Mouse (Mus musculus) limb, embryonic 14.5 days (tissue): ENCODE results near the gene Tex38. TPM values are rescaled to one million over a fixed set of nuclear protein-coding genes. Genes with fewer than 3 reads are reported as not detected.

Experiments
- ATAC-seq: fragments of 200-750 bp; cut with Nextera tagmentation; 2 replicates; pipeline ENCODE4 v1.8.0; 2017; ENCODE audit warnings: low read depth, moderate number of reproducible peaks, moderate TSS enrichment; ENCODE audit not compliant: low FRiP score
- DNase-seq: peaks from one replicate; pipeline ENCODE4 v3.0.0-alpha.2; 2015; ENCODE audit warnings: low spot score
- H3K27ac ChIP-seq: fragments of 300-500 bp; sonication (generic); replicated peaks from 2 replicates; pipeline ENCODE4 v1.5.1; 2014; ENCODE audit warnings: low read depth, mild to moderate bottlenecking, low read length, moderate library complexity, mixed read lengths
- H3K27me3 ChIP-seq: fragments of 300-500 bp; sonication (generic); 2 replicates; pipeline ENCODE4 v1.6.1; 2014; ENCODE audit warnings: low read length, mixed read lengths; ENCODE audit not compliant: control insufficient read depth, insufficient read depth
- H3K36me3 ChIP-seq: fragments of 300-500 bp; sonication (generic); 2 replicates; pipeline ENCODE4 v1.6.1; 2014; ENCODE audit warnings: mild to moderate bottlenecking, low read length, moderate library complexity, mixed read lengths; ENCODE audit not compliant: control insufficient read depth, insufficient read depth
- H3K4me1 ChIP-seq: fragments of 300-500 bp; sonication (generic); 2 replicates; pipeline ENCODE4 v1.6.1; 2014; ENCODE audit warnings: antibody characterized with exemption, low read length, mixed read lengths; ENCODE audit not compliant: control insufficient read depth, insufficient read depth
- H3K4me2 ChIP-seq: fragments of 300-500 bp; sonication (generic); replicated peaks from 2 replicates; pipeline ENCODE4 v1.6.1; 2014; ENCODE audit warnings: low read depth, mild to moderate bottlenecking, low read length, moderate library complexity; ENCODE audit not compliant: severe bottlenecking
- H3K4me3 ChIP-seq: fragments of 300-500 bp; sonication (generic); replicated peaks from 2 replicates; pipeline ENCODE4 v1.5.1; 2014; ENCODE audit warnings: low read length
- H3K9ac ChIP-seq: fragments of 300-500 bp; sonication (generic); 2 replicates; pipeline ENCODE4 v1.6.1; 2014; ENCODE audit warnings: mild to moderate bottlenecking, low read depth, low read length, moderate library complexity; ENCODE audit not compliant: severe bottlenecking
- H3K9me3 ChIP-seq: fragments of 300-500 bp; sonication (generic); 2 replicates; pipeline ENCODE4 v1.6.1; 2016; ENCODE audit warnings: low read length; ENCODE audit not compliant: control insufficient read depth
- POLR2A ChIP-seq: fragments of 200-500 bp; IDR thresholded peaks from 2 replicates; pipeline ENCODE4 v1.8.0; 2012; ENCODE audit warnings: inconsistent platforms, mild to moderate bottlenecking, moderate library complexity, borderline replicate concordance; ENCODE audit not compliant: insufficient read depth, insufficient read length; ENCODE audit errors: extremely low read depth
- WGBS: fragments of 180-500 bp; shearing (Covaris S2); extraction: QIAGEN DNeasy Blood & Tissue Kit; methylation state at CpG from one replicate; pipeline ENCODE4 v1.1.7; 2014; 5-methylcytosine and 5-hydroxymethylcytosine counted together
- polyA plus RNA-seq, 2 experiments: library from polyadenylated mRNA; depleted of rRNA in 1 of 2; stranded (reverse) in 1 of 2; unstranded in 1 of 2; fragments of >200 nt; fragmentation: Nextera tagmentation in 1 of 2; extraction: Ambion mirVana in 1 of 2; gene quantifications; 2 replicates each; pipeline versions ENCODE4 v1.2.1 to v1.2.3; 2012 to 2014

Tex38 gene
- polyA plus RNA-seq, 2 experiments = 0.32 to 0.50 TPM

- no peak for DNase-seq
- Histone ChIP-seq H3K9me3 (no peaks in the 10 kb centered on the region), H3K27ac (no peak overlapping the region), H3K4me1 (peaks cover 5% of the 10 kb centered on the region), H3K36me3 (no peaks in the 10 kb centered on the region), H3K27me3 (no peaks in the 10 kb centered on the region), H3K9ac (no peak overlapping the region), H3K4me2 (no peak overlapping the region), H3K4me3 (no peak overlapping the region)
- TF ChIP-seq POLR2A = no peak
- no peak for ATAC-seq
- 86% methylated on average over 2 of the region's 2 CpGs for WGBS
Measured at GRCm38 (mm10) chr4:115825271-115825670, 44.5 kb upstream of the Tex38 start.

GRCm38 (mm10) chr4:115824178-115824577 lies 43.4 kb upstream of the Tex38 start:
- H3K27ac ChIP-seq = no peak overlapping the region
- H3K27me3 ChIP-seq = no peaks in the 10 kb centered on the region
- no peaks in the 10 kb centered on the region for H3K9me3 ChIP-seq
- no peaks in the 10 kb centered on the region for H3K36me3 ChIP-seq
- 64% methylated on average over 2 of the region's 2 CpGs for WGBS
- peaks cover 5% of the 10 kb centered on the region for H3K4me1 ChIP-seq
- ATAC-seq (no peak), DNase-seq (no peak)
- TF ChIP-seq POLR2A = no peak
- no peak overlapping the region for H3K9ac ChIP-seq
- no peak overlapping the region for H3K4me3 ChIP-seq
- H3K4me2 ChIP-seq = no peak overlapping the region

DNA sequence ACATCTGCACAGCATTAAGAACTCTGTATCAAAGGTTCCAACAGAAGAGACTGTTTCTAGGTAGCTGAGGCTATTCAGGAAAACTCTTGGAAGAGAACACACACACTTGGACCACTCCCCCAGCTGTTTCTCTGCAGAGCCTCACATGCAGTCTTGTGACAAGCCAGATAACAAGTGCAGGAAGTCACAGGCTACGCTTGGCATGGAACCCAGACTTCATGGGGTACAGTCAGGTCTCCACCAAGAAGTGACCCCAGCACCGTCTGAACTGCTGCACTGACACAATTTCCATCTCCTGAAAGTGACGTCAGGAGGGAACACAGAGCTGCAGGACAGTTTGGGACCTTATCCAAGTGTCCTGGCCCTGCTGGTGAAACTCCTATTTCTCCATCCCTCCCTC lies 41.1 kb upstream of the Tex38 start:
- H3K4me1 ChIP-seq = no peaks in the 10 kb centered on the region
- 60% methylated on average over 3 of the region's 3 CpGs for WGBS
- no peak overlapping the region for H3K4me2 ChIP-seq
- H3K27ac ChIP-seq = no peak overlapping the region
- no peaks in the 10 kb centered on the region for H3K9me3 ChIP-seq
- no peak for DNase-seq
- H3K36me3 ChIP-seq = no peaks in the 10 kb centered on the region
- no peaks in the 10 kb centered on the region for H3K27me3 ChIP-seq
- no peak for ATAC-seq
- no peak overlapping the region for H3K9ac ChIP-seq
- H3K4me3 ChIP-seq = no peak overlapping the region
- no peak for TF ChIP-seq POLR2A

DNA sequence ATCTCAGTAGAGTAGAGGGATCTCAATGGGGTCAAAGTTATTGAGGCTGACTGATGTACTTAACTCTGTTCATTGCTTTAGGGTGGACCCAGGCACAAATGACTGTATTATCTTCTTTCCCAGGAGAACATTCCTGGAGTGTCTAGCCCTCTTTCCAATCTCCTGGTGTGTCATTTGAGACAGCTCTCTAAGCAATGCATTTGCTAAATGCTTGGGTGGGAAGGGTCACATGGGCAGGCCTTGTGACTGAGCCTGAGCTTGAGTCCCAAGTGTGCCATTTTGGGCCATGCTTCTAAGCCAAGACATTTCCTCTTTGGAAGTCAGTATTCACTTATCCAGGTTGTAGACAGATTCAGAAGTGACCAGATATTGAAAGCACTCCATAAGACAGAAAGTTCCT lies 40.6 kb upstream of the Tex38 start:
- DNase-seq = no peak
- no peak for ATAC-seq

GRCm38 (mm10) chr4:115820944-115821343 lies 40.1 kb upstream of the Tex38 start:
- Histone ChIP-seq H3K9ac (no peak overlapping the region), H3K27ac (no peak overlapping the region), H3K4me1 (no peaks in the 10 kb centered on the region), H3K27me3 (no peaks in the 10 kb centered on the region), H3K4me3 (no peak overlapping the region), H3K9me3 (no peaks in the 10 kb centered on the region), H3K36me3 (0 out of 2 replicates have a peak, but pooled peaks cover 5% of the 10 kb centered on the region), H3K4me2 (no peak overlapping the region)
- TF ChIP-seq POLR2A = no peak
- no peak for DNase-seq
- ATAC-seq = no peak
- 67% methylated on average over 3 of the region's 3 CpGs for WGBS

More for the DNA sequence above, 40.6 kb upstream of the Tex38 start:
- Histone ChIP-seq H3K4me1 (no peaks in the 10 kb centered on the region), H3K9me3 (no peaks in the 10 kb centered on the region), H3K27me3 (no peaks in the 10 kb centered on the region), H3K36me3 (no peaks in the 10 kb centered on the region), H3K27ac (no peak overlapping the region), H3K4me3 (no peak overlapping the region), H3K9ac (no peak overlapping the region), H3K4me2 (no peak overlapping the region)
- no peak for TF ChIP-seq POLR2A

- Histone ChIP-seq H3K9ac (no peak overlapping the region), H3K4me2 (no peak overlapping the region), H3K27ac (no peak overlapping the region), H3K36me3 (0 out of 2 replicates have a peak, but pooled peaks cover 12% of the 10 kb centered on the region), H3K9me3 (no peaks in the 10 kb centered on the region), H3K27me3 (no peaks in the 10 kb centered on the region), H3K4me1 (no peaks in the 10 kb centered on the region), H3K4me3 (no peak overlapping the region)
- 72% methylated on average over 3 of the region's 3 CpGs for WGBS
- no peak for DNase-seq
- TF ChIP-seq POLR2A = no peak
- ATAC-seq = no peak
Measured at GRCm38 (mm10) chr4:115820199-115820598, 39.4 kb upstream of the Tex38 start.
